Mouse (Mus musculus) lung, postnatal 0 days (tissue): ENCODE measurements around the gene Aaas. TPM values are rescaled to one million over a fixed set of nuclear protein-coding genes. Genes with fewer than 3 reads are reported as not detected.

ENCODE experiments used
- ATAC-seq: fragments of 200-750 bp; cut with Nextera tagmentation; 2 replicates; pipeline ENCODE4 v1.8.0; 2017; ENCODE audit warnings: moderate library complexity
- DNase-seq: peaks from one replicate; pipeline ENCODE4 v3.0.0-alpha.2; 2016; ENCODE audit warnings: low spot score
- H3K27ac ChIP-seq: fragments of 300-500 bp; sonication (generic); 2 replicates; pipeline ENCODE4 v1.5.1; 2014; ENCODE audit warnings: antibody characterized with exemption, mild to moderate bottlenecking, low read length, mixed read lengths
- H3K27me3 ChIP-seq: fragments of 300-500 bp; sonication (generic); replicated peaks from 2 replicates; pipeline ENCODE4 v1.6.1; 2014; ENCODE audit warnings: low read length, mixed read lengths; ENCODE audit not compliant: insufficient read depth
- H3K36me3 ChIP-seq: fragments of 300-500 bp; sonication (generic); 2 replicates; pipeline ENCODE4 v1.6.1; 2014; ENCODE audit warnings: low read length, mixed read lengths; ENCODE audit not compliant: insufficient read depth
- H3K4me1 ChIP-seq: fragments of 300-500 bp; sonication (generic); 2 replicates; pipeline ENCODE4 v1.6.1; 2014; ENCODE audit warnings: antibody characterized with exemption, low read depth, low read length, mixed read lengths; ENCODE audit not compliant: insufficient read depth
- H3K4me2 ChIP-seq: fragments of 300-500 bp; sonication (generic); replicated peaks from 2 replicates; pipeline ENCODE4 v1.6.1; 2014; ENCODE audit warnings: low read depth, mild to moderate bottlenecking, low read length, moderate library complexity, mixed read lengths
- H3K4me3 ChIP-seq: fragments of 300-500 bp; sonication (generic); 2 replicates; pipeline ENCODE4 v1.5.1; 2014; ENCODE audit warnings: low read depth, low read length
- H3K9ac ChIP-seq: fragments of 300-500 bp; sonication (generic); replicated peaks from 2 replicates; pipeline ENCODE4 v1.6.1; 2014; ENCODE audit warnings: low read depth, mild to moderate bottlenecking
- H3K9me3 ChIP-seq: fragments of 300-500 bp; sonication (generic); 2 replicates; pipeline ENCODE4 v1.6.1; 2016; ENCODE audit warnings: low read length, mixed read lengths
- CTCF ChIP-seq: IDR thresholded peaks from 2 replicates; pipeline ENCODE4 v1.5.1; 2016; ENCODE audit warnings: antibody characterized with exemption, mild to moderate bottlenecking
- EP300 ChIP-seq: IDR thresholded peaks from 2 replicates; pipeline ENCODE4 v1.6.1; 2016; ENCODE audit warnings: antibody characterized with exemption, mild to moderate bottlenecking, control low read depth
- WGBS: fragments of 180-500 bp; shearing (Covaris S2); extraction: QIAGEN DNeasy Blood & Tissue Kit; methylation state at CpG from one replicate; pipeline ENCODE4 v1.1.7; 2014; 5-methylcytosine and 5-hydroxymethylcytosine counted together
- polyA plus RNA-seq: library from polyadenylated mRNA; unstranded; fragments of >200 nt; fragmentation: Nextera tagmentation; extraction: Ambion mirVana; gene quantifications from 2 replicates; pipeline ENCODE4 v1.2.1, GENCODE M21; 2015

Aaas gene
- 16.2 and 17.0 TPM in 2 replicates for polyA plus RNA-seq

DNA sequence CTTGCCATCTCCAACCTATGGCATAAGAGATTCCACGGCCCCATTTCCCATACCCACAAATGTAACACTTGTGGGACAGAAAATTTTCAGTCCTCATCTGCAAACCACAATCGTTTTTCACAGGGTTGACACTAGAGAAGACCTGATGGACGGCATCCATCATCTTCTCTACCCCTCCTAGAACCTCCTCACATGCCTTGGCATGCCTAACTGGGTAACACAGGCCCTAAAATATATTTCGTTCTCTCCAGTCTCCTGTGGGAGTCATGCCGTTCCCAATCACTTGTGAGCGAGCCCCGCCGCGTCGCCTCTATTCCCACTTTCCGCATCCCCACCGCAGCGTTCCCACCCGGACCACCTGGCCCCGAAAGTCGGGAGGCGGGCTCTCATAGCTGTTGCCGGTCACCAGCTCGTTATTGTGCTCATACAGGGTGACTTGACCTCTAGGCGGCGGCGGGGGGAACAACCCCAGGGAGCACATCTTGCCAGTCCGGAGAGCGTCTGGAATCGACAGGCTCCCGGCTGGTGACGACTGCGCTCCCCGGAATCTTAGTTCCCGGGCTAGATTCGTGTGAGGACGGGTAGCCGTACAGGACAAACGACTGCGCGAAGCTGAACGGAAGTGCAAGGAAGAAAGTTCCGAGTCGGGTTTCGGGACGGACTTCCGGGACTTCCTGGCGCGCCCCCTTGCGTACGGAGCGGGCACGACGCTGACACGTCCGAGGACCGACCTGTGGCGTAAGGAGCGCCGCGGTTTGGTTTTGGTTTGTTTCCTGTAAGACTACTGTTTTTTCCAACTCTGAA lies at the start of gene Aaas:
Gene Aaas, minus strand, starts transcription at position 634 of the 804 bp plus-strand sequence.
- Histone ChIP-seq H3K4me1 (peaks cover 3% of the 10 kb centered on the region; the same call in 1 of the 2 replicates), H3K27ac (peak within 1 kb of the TSS; percentile 81), H3K4me3 (peak within 1 kb of the TSS; percentile 74), H3K4me2 (peak within 1 kb of the TSS; percentile 93), H3K27me3 (no peaks in the 10 kb centered on the region), H3K9ac (peak within 1 kb of the TSS; percentile 69), H3K9me3 (no peaks in the 10 kb centered on the region), H3K36me3 (no peaks in the 10 kb centered on the region)
- TF ChIP-seq EP300 = no peak
- peak; percentile 87 for TF ChIP-seq CTCF
- under 1% methylated on average over 56 of the region's 56 CpGs for WGBS
- DNase-seq (peak; percentile 98), ATAC-seq (peak; percentile 91)

DNA sequence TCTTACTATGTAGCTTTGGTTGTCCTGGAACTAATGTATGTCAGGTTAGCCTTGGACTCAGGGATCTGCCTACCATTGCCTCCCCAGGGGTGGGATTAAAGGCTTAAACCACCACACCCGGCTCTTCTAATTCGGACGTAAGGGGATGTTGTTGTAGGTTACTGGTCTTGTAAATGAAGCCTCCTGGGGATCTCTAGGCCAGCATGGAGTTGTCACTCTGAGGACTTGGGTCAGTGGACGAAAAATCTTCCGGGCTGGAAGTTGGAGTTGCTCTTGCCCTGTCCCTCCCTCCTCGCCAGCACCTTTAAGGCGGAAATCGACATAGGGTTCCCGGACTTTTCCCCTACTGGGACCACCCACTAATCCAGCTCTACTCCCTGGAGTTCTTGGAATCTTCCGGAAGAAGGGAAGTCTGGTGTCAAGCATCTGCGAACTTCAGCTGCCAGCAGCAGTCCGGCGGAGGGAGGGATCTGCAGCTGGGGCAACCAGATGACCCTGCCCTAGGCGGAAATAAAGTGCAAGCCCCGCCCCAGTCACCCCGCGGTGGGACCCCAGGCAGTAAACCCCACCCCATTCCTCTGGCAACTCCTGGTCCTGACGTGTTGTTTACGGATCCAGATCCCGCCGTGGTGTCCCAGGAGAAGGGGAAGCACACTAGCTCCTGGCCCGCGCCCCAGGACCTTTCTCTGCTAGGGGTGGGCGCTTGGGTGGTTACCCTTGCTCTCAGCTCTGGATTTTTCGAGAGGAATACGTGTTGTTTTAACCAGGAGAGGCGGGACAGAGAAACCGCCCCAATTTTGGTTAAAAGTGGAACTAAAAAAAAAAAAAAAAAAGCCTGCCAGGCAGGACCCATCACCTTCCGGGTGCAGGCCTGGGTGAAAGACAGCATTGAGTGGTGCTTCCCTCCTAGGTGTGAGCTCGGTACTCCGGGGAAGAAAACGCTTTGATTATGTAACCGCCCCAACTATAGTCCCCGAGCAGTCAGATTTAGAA lies 49.0 kb upstream of the Aaas start:
- peak; percentile 99 for DNase-seq
- 1% methylated on average over 34 of the region's 34 CpGs for WGBS

DNA sequence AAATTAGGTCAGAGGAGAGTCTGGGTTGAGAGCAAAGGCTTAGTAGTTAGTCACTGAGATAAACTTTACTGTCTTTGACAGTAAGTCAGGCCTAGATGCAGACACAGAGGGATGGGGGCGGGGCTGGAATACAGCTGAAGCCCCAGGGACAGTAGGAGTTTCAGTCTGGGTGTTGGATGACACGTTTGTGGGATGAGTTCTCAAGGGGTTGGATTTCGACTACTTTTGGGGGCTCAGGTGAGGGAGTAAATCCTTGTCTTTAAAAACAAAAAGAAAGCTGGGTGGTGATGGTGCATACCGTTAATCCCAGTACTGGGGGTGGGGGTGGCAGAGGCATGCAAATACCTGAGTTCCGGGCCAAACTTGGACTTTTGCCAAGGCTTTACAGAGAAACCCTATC lies 48.1 kb upstream of the Aaas start:
- H3K9ac ChIP-seq = 0 out of 2 replicates have a peak overlapping the region, but pooled peaks have one; percentile 55
- no peak for TF ChIP-seq EP300
- TF ChIP-seq CTCF = no peak
- no peaks in the 10 kb centered on the region for H3K27me3 ChIP-seq
- no peak for ATAC-seq
- peaks cover 10% of the 10 kb centered on the region; the same call in 1 of the 2 replicates for H3K4me1 ChIP-seq
- peak overlapping the region; percentile 66; the same call in 1 of the 2 replicates for H3K4me2 ChIP-seq
- no peak for DNase-seq
- H3K36me3 ChIP-seq = no peaks in the 10 kb centered on the region
- 37% methylated on average over 5 of the region's 5 CpGs for WGBS
- H3K4me3 ChIP-seq = peak overlapping the region; percentile 36
- H3K27ac ChIP-seq = peak overlapping the region; percentile 95
- no peaks in the 10 kb centered on the region for H3K9me3 ChIP-seq

More for the DNA sequence above, 49.0 kb upstream of the Aaas start:
- Histone ChIP-seq H3K9ac (peak overlapping the region; percentile 55), H3K4me1 (peaks cover 4% of the 10 kb centered on the region; the same call in 1 of the 2 replicates), H3K4me3 (peak overlapping the region; percentile 36), H3K9me3 (no peaks in the 10 kb centered on the region), H3K4me2 (peak overlapping the region; percentile 66), H3K36me3 (no peaks in the 10 kb centered on the region), H3K27me3 (no peaks in the 10 kb centered on the region), H3K27ac (peak overlapping the region; percentile 95)
- TF ChIP-seq EP300 (peak; percentile 75), CTCF (no peak)
- ATAC-seq = peak; percentile 96

DNA sequence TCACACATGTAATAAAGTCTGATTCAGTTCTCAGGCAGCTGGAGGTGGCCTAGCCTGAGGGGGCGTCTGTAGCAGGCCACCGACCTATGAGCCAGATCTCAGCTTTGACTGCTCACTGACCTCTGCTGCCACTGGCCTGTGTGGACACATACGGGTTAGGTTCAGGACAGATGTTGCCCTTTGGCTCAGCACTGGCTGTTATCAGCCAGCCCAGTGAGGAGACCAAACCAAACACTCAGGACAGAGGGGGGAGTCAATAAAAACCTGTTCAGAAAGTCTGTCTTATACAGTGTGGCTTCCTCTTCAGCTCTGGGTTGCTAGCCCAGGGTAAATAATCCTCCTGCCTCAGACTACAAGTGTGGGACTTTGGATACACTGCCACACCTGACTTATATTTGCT lies 44.5 kb upstream of the Aaas start:
- TF ChIP-seq CTCF (no peak), EP300 (no peak)
- H3K4me2 ChIP-seq = no peak overlapping the region
- WGBS = 26% methylated on average over 3 of the region's 3 CpGs
- no peak overlapping the region for H3K4me3 ChIP-seq
- H3K4me1 ChIP-seq = peaks cover 11% of the 10 kb centered on the region; the same call in 1 of the 2 replicates
- no peaks in the 10 kb centered on the region for H3K9me3 ChIP-seq
- peak overlapping the region; percentile 51 for H3K27ac ChIP-seq
- no peaks in the 10 kb centered on the region for H3K27me3 ChIP-seq
- DNase-seq = peak; percentile 65
- H3K36me3 ChIP-seq = no peaks in the 10 kb centered on the region
- ATAC-seq = peak; percentile 11
- no peak overlapping the region for H3K9ac ChIP-seq

DNA sequence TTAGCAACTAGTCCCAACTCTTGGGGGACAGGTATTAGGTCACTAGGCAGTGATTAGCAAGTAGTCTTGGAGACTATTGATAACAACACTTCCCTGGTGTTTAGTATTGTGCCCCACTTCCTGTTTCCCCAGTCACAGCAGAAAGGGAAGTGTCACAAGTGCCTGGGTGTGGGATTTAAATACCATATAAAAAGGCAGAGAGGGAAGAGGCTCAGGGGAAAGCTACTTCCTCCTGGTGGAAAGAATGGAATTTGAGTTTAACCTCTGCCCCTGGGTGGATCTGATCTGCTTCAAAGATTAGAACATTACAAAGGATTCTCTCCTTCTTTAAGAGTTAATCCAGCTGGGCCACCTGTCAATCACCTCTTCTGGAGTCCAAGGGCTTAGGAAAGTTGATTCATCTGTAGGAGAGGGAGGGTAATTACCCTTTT lies 43.0 kb upstream of the Aaas start:
- Histone ChIP-seq H3K4me2 (no peak overlapping the region), H3K9ac (no peak overlapping the region), H3K4me3 (no peak overlapping the region), H3K9me3 (no peaks in the 10 kb centered on the region), H3K27me3 (no peaks in the 10 kb centered on the region), H3K36me3 (no peaks in the 10 kb centered on the region), H3K4me1 (peaks cover 11% of the 10 kb centered on the region; the same call in 1 of the 2 replicates), H3K27ac (peak overlapping the region; percentile 63)
- DNase-seq = peak; percentile 83
- peak; percentile 47 for ATAC-seq
- 0 out of 2 replicates have a peak, but pooled peaks have one; percentile 15 for TF ChIP-seq EP300
- no peak for TF ChIP-seq CTCF
